Mouse (Mus musculus) C2C12 (cell line): Measurements from ENCODE around the gene Paqr6. TPM values are rescaled to one million over a fixed set of nuclear protein-coding genes. Genes with fewer than 3 reads are reported as not detected.

Experiments
- H3K27me3 ChIP-seq: one replicate; pipeline ENCODE4 v1.6.1; 2011; ENCODE audit not compliant: control insufficient read depth, insufficient read depth, insufficient read length
- H3K36me3 ChIP-seq: one replicate; pipeline ENCODE4 v1.6.1; 2011; ENCODE audit not compliant: control insufficient read depth, insufficient read depth
- H3K4me3 ChIP-seq: one replicate; pipeline ENCODE4 v1.5.1; 2011; ENCODE audit warnings: mild to moderate bottlenecking, control low read depth; ENCODE audit not compliant: poor library complexity, insufficient read depth, severe bottlenecking
- H3K79me2 ChIP-seq: one replicate; pipeline ENCODE4 v1.6.1; 2011; ENCODE audit not compliant: control insufficient read depth, insufficient read depth
- H3K79me3 ChIP-seq: one replicate; pipeline ENCODE4 v1.6.1; 2011; ENCODE audit warnings: low read depth, control low read depth
- H3ac ChIP-seq: one replicate; pipeline ENCODE3; 2011; ENCODE audit warnings: low read depth; ENCODE audit not compliant: control insufficient read depth, insufficient read length
- CEBPB ChIP-seq: IDR thresholded peaks from one replicate; pipeline ENCODE4 v1.6.1; 2011; ENCODE audit warnings: low read depth, mild to moderate bottlenecking, control low read depth, moderate library complexity
- CTCF ChIP-seq: IDR thresholded peaks from one replicate; pipeline ENCODE4 v1.5.1; 2011; ENCODE audit not compliant: control insufficient read depth, insufficient read depth, insufficient read length
- FOSL1 ChIP-seq: IDR thresholded peaks from one replicate; pipeline ENCODE4 v1.8.0; 2011; ENCODE audit warnings: mild to moderate bottlenecking, low read length; ENCODE audit not compliant: poor library complexity, insufficient read depth, severe bottlenecking
- MAX ChIP-seq: IDR thresholded peaks from one replicate; pipeline ENCODE4 v1.6.1; 2011; ENCODE audit warnings: mild to moderate bottlenecking, control low read depth
- MYOD1 ChIP-seq: IDR thresholded peaks from one replicate; pipeline ENCODE4 v1.6.1; 2011; ENCODE audit warnings: low read depth; ENCODE audit not compliant: control insufficient read depth, insufficient read length
- MYOG ChIP-seq: IDR thresholded peaks from one replicate; pipeline ENCODE4 v1.6.1; 2011; ENCODE audit not compliant: control insufficient read depth, insufficient read length; ENCODE audit errors: extremely low read depth
- USF1 ChIP-seq: IDR thresholded peaks from one replicate; pipeline ENCODE4 v1.6.1; 2011; ENCODE audit warnings: low read depth, mild to moderate bottlenecking, control low read depth, moderate library complexity
- polyA plus RNA-seq: library from polyadenylated mRNA; unstranded; fragments of >200 nt; fragmentation: generic; extraction: Trizol; gene quantifications from one replicate; pipeline ENCODE4 v1.2.1, GENCODE M21; 2012; ENCODE audit warnings: missing spikeins

Gene Paqr6
- polyA plus RNA-seq, 1 experiment: 0.02 TPM

GRCm38 (mm10) chr3:88409741-88410644, 45.6 kb downstream of the Paqr6 start, which contains the start of gene Pmf1:
Pmf1 (minus strand) TSS chr3:88410331.
- Histone ChIP-seq H3K79me2 (peaks cover 48% of the 10 kb centered on the region), H3K79me3 (peaks cover 20% of the 10 kb centered on the region), H3K4me3 (peak within 1 kb of the TSS; percentile 50), H3K36me3 (peaks cover 27% of the 10 kb centered on the region), H3ac (peak within 1 kb of the TSS; percentile 99), H3K27me3 (no peaks in the 10 kb centered on the region)
- TF ChIP-seq MYOG: no peak
- TF ChIP-seq CTCF: no peak
- peak; percentile 82 for TF ChIP-seq MAX
- peak; percentile 95 for TF ChIP-seq USF1
- TF ChIP-seq FOSL1: no peak
- no peak for TF ChIP-seq CEBPB
- TF ChIP-seq MYOD1: no peak

GRCm38 (mm10) chr3:88410645-88411031, 46.3 kb downstream of the Paqr6 start:
- H3K79me3 ChIP-seq: peaks cover 19% of the 10 kb centered on the region
- H3K36me3 ChIP-seq: peaks cover 27% of the 10 kb centered on the region
- no peaks in the 10 kb centered on the region for H3K27me3 ChIP-seq
- no peak overlapping the region for H3K4me3 ChIP-seq
- TF ChIP-seq MYOG (no peak), CTCF (no peak), FOSL1 (no peak), MYOD1 (no peak), USF1 (no peak), CEBPB (no peak), MAX (no peak)
- peak overlapping the region; percentile 28 for H3ac ChIP-seq
- peaks cover 41% of the 10 kb centered on the region for H3K79me2 ChIP-seq

- H3K27me3 ChIP-seq: no peaks in the 10 kb centered on the region
- no peak overlapping the region for H3K4me3 ChIP-seq
- peaks cover 31% of the 10 kb centered on the region for H3K79me2 ChIP-seq
- H3K36me3 ChIP-seq: peaks cover 32% of the 10 kb centered on the region
- TF ChIP-seq USF1 (no peak), CEBPB (no peak), FOSL1 (no peak), MAX (no peak), MYOD1 (no peak), MYOG (no peak), CTCF (no peak)
- no peak overlapping the region for H3ac ChIP-seq
- peaks cover 14% of the 10 kb centered on the region for H3K79me3 ChIP-seq
Measured at GRCm38 (mm10) chr3:88411681-88412080, 47.3 kb downstream of the Paqr6 start.

GRCm38 (mm10) chr3:88412636-88413035, 48.3 kb downstream of the Paqr6 start:
- H3K79me3 ChIP-seq: peaks cover 14% of the 10 kb centered on the region
- H3K36me3 ChIP-seq: peaks cover 37% of the 10 kb centered on the region
- H3K4me3 ChIP-seq: no peak overlapping the region
- TF ChIP-seq MAX (no peak), USF1 (no peak), FOSL1 (no peak), MYOD1 (no peak), MYOG (no peak), CEBPB (no peak), CTCF (no peak)
- peaks cover 22% of the 10 kb centered on the region for H3K79me2 ChIP-seq
- H3K27me3 ChIP-seq: no peaks in the 10 kb centered on the region
- no peak overlapping the region for H3ac ChIP-seq

- H3K36me3 ChIP-seq: peaks cover 62% of the 10 kb centered on the region
- no peak for TF ChIP-seq CEBPB
- TF ChIP-seq CTCF: no peak
- TF ChIP-seq MYOG: no peak
- no peak for TF ChIP-seq MAX
- no peak for TF ChIP-seq USF1
- no peak for TF ChIP-seq FOSL1
- TF ChIP-seq MYOD1: no peak
Measured at GRCm38 (mm10) chr3:88415668-88416067, 51.3 kb downstream of the Paqr6 start.

GRCm38 (mm10) chr3:88418016-88418415, 53.6 kb downstream of the Paqr6 start:
- TF ChIP-seq MYOD1 (no peak), FOSL1 (no peak), CTCF (no peak), CEBPB (no peak), MAX (no peak)
- Histone ChIP-seq H3K4me3 (no peak overlapping the region), H3ac (no peak overlapping the region), H3K36me3 (peaks cover 51% of the 10 kb centered on the region), H3K27me3 (no peaks in the 10 kb centered on the region), H3K79me2 (peaks cover 17% of the 10 kb centered on the region), H3K79me3 (peaks cover 10% of the 10 kb centered on the region)

More at GRCm38 (mm10) chr3:88415668-88416067, 51.3 kb downstream of the Paqr6 start:
- Histone ChIP-seq H3K27me3 (no peaks in the 10 kb centered on the region), H3ac (no peak overlapping the region), H3K79me2 (no peaks in the 10 kb centered on the region), H3K79me3 (peaks cover 2% of the 10 kb centered on the region), H3K4me3 (no peak overlapping the region)

Other genes starting within 250 kb of the Paqr6 start
- 35.3 TPM for gene Mef2d, start 222.2 kb upstream of the Paqr6 start, polyA plus RNA-seq
- not detected for gene Rhbg, start 109.9 kb upstream of the Paqr6 start, polyA plus RNA-seq
- not detected for gene Gm38392, start 77.4 kb upstream of the Paqr6 start, polyA plus RNA-seq
- 2.3 TPM for gene Tsacc, start 67.6 kb upstream of the Paqr6 start, polyA plus RNA-seq
- gene Cct3, start 67.5 kb upstream of the Paqr6 start, polyA plus RNA-seq: 628 TPM
- gene Glmp, start 39.6 kb upstream of the Paqr6 start, polyA plus RNA-seq: 173 TPM
- 2.1 TPM for gene Tmem79, start 28.4 kb upstream of the Paqr6 start, polyA plus RNA-seq
- 84.5 TPM for gene Smg5, start 28.3 kb upstream of the Paqr6 start, polyA plus RNA-seq
- gene Bglap3, start 8.2 kb downstream of the Paqr6 start, polyA plus RNA-seq: 0.51 TPM
- gene Bglap2, start 14.1 kb downstream of the Paqr6 start, polyA plus RNA-seq: 4.6 TPM
- gene Bglap, start 19.9 kb downstream of the Paqr6 start, polyA plus RNA-seq: 1.6 TPM
- gene Pmf1, start 45.7 kb downstream of the Paqr6 start, polyA plus RNA-seq: 117 TPM
- gene Slc25a44, start 60.6 kb downstream of the Paqr6 start, polyA plus RNA-seq: 18.5 TPM
- 0.69 TPM for gene Sema4a, start 96.6 kb downstream of the Paqr6 start, polyA plus RNA-seq
- 1,441 TPM for gene Lmna, start 145.4 kb downstream of the Paqr6 start, polyA plus RNA-seq
- 14.9 TPM for gene Mex3a, start 167.8 kb downstream of the Paqr6 start, polyA plus RNA-seq
- 0.07 TPM for gene Rab25, start 183.7 kb downstream of the Paqr6 start, polyA plus RNA-seq
- gene Lamtor2, start 188.5 kb downstream of the Paqr6 start, polyA plus RNA-seq: 136 TPM
- 55.9 TPM for gene Ubqln4, start 189.2 kb downstream of the Paqr6 start, polyA plus RNA-seq
- gene Ssr2, start 211.3 kb downstream of the Paqr6 start, polyA plus RNA-seq: 351 TPM
- 88.3 TPM for gene Arhgef2, start 241.4 kb downstream of the Paqr6 start, polyA plus RNA-seq